Mouse (Mus musculus): ENCODE data around the gene Sh3rf1. TPM values are rescaled to one million over a fixed set of nuclear protein-coding genes. Genes with fewer than 3 reads are reported as not detected.
A peak's percentile ranks its signal among the peaks of the same experiment; 100 is the strongest.

The Sh3rf1 gene
- polyA plus RNA-seq, 1 experiment from 2014 or later, result 13.0 TPM

GRCm38 (mm10) chr8:61242896-61243295 lies 19.2 kb downstream of the Sh3rf1 start:
- no peak overlapping the region for H3K9ac ChIP-seq
- ATAC-seq (ENCODE audit: insufficient number of reproducible peaks, low FRiP score, low TSS enrichment, low read depth), result no peak
- H3K4me2 ChIP-seq (replicated peaks), result no peak overlapping the region
- WGBS, result 93% methylated on average over 19 of the region's 19 CpGs
- H3K27ac ChIP-seq (replicated peaks), result no peak overlapping the region
- no peaks in the 10 kb centered on the region for H3K27me3 ChIP-seq
- no peaks in the 10 kb centered on the region for H3K9me3 ChIP-seq (replicated peaks)
- no peak overlapping the region for H3K4me3 ChIP-seq (replicated peaks)
- H3K4me1 ChIP-seq, result no peaks in the 10 kb centered on the region
- H3K36me3 ChIP-seq, result peaks cover 8% of the 10 kb centered on the region; the same call in 1 of the 2 replicates

GRCm38 (mm10) chr8:61243491-61243890 lies 19.8 kb downstream of the Sh3rf1 start:
- WGBS, result 91% methylated on average over 5 of the region's 5 CpGs
- Histone ChIP-seq H3K27ac (replicated peaks) (no peak overlapping the region), H3K9ac (no peak overlapping the region), H3K4me1 (no peaks in the 10 kb centered on the region), H3K36me3 (peaks cover 8% of the 10 kb centered on the region; the same call in 1 of the 2 replicates), H3K9me3 (replicated peaks) (0 out of 2 replicates have a peak, but pooled peaks cover under 1% of the 10 kb centered on the region), H3K4me2 (replicated peaks) (no peak overlapping the region), H3K27me3 (no peaks in the 10 kb centered on the region), H3K4me3 (replicated peaks) (no peak overlapping the region)
- ATAC-seq (ENCODE audit: insufficient number of reproducible peaks, low FRiP score, low TSS enrichment, low read depth), result no peak

DNA sequence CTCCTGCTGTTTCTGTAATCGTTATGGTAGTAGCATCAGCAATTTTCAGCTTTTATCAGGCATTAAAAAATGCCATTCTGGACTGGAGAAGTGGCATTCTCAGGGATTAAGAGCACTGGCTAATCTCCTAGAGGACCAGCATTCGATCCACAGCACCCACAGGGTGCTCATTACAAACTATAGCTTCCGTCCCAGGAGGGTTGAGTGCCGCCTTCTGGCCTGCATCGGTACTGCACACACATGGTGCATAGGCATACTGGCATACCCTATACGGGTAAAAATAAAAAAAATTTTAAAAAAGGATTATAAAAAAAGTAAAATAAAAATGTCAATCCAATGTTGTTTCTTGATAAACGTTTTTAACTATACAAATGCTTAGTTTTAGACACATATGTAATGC lies 20.5 kb downstream of the Sh3rf1 start:
- H3K27ac ChIP-seq (replicated peaks), result no peak overlapping the region
- no peak overlapping the region for H3K4me3 ChIP-seq (replicated peaks)
- H3K36me3 ChIP-seq, result peaks cover 8% of the 10 kb centered on the region; the same call in 1 of the 2 replicates
- ATAC-seq (ENCODE audit: insufficient number of reproducible peaks, low FRiP score, low TSS enrichment, low read depth), result no peak
- WGBS, result 93% methylated on average over 7 of the region's 7 CpGs
- 0 out of 2 replicates have a peak, but pooled peaks cover 3% of the 10 kb centered on the region for H3K9me3 ChIP-seq (replicated peaks)
- H3K4me1 ChIP-seq, result no peaks in the 10 kb centered on the region
- no peaks in the 10 kb centered on the region for H3K27me3 ChIP-seq
- H3K9ac ChIP-seq, result no peak overlapping the region
- no peak overlapping the region for H3K4me2 ChIP-seq (replicated peaks)

- no peak overlapping the region for H3K4me2 ChIP-seq (replicated peaks)
- H3K36me3 ChIP-seq, result peaks cover 7% of the 10 kb centered on the region; the same call in 1 of the 2 replicates
- peak; percentile 47 for ATAC-seq (ENCODE audit: insufficient number of reproducible peaks, low FRiP score, low TSS enrichment, low read depth)
- no peaks in the 10 kb centered on the region for H3K27me3 ChIP-seq
- H3K9me3 ChIP-seq (replicated peaks), result 0 out of 2 replicates have a peak, but pooled peaks cover 3% of the 10 kb centered on the region
- no peak overlapping the region for H3K9ac ChIP-seq
- H3K4me3 ChIP-seq (replicated peaks), result no peak overlapping the region
- 59% methylated on average over 13 of the region's 13 CpGs for WGBS
- no peak overlapping the region for H3K27ac ChIP-seq (replicated peaks)
- H3K4me1 ChIP-seq, result no peaks in the 10 kb centered on the region
Observed at GRCm38 (mm10) chr8:61247270-61248025, 23.8 kb downstream of the Sh3rf1 start.

DNA sequence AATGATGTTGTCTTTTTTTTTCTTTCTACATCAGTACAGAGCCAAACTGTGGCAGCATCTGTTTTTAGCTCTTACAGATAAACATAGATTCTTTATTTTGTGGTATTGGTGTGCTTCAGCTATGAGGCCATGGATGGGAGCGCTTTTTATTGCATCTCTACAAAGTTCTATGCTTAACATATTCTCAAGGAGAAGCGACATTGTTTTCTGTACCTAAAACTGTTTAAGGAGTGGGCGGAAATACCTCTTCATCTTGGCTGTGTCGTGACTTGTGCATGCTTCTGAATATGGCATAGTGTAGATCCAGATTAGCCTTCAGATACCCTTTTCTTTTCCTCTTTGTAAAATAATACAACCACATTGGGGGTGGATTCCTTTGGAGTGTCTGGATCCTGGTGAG lies 25.8 kb downstream of the Sh3rf1 start:
- H3K4me1 ChIP-seq, result no peaks in the 10 kb centered on the region
- H3K9me3 ChIP-seq (replicated peaks), result 0 out of 2 replicates have a peak, but pooled peaks cover 3% of the 10 kb centered on the region
- ATAC-seq (ENCODE audit: insufficient number of reproducible peaks, low FRiP score, low TSS enrichment, low read depth), result no peak

DNA sequence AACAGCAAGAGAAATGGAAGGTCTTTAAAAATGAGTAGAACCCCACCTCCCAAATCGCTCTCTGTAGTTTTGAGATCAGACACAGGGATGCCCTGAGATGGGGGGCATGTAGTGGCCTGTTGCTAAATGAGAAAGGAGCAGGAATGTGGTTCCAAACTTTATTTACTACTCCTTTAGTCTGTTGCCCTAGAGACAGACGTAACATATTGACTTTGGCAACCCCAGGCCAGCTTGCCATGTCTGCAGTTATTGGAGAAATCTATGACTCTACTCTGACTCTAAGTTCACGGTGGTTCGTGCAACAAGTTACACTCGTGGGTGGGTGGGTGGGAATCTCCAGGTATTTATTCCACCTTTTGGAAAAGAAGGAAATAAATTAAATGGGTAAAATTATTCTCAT lies 30.5 kb downstream of the Sh3rf1 start:
- Histone ChIP-seq H3K36me3 (peaks cover 5% of the 10 kb centered on the region; the same call in 1 of the 2 replicates), H3K27ac (replicated peaks) (no peak overlapping the region), H3K4me3 (replicated peaks) (no peak overlapping the region), H3K9me3 (replicated peaks) (no peaks in the 10 kb centered on the region), H3K9ac (no peak overlapping the region), H3K27me3 (no peaks in the 10 kb centered on the region), H3K4me1 (peaks cover 20% of the 10 kb centered on the region; the same call in 1 of the 2 replicates), H3K4me2 (replicated peaks) (no peak overlapping the region)
- no peak for ATAC-seq (ENCODE audit: insufficient number of reproducible peaks, low FRiP score, low TSS enrichment, low read depth)
- WGBS, result 43% methylated on average over 5 of the region's 5 CpGs

More for the DNA sequence above, 25.8 kb downstream of the Sh3rf1 start:
- Histone ChIP-seq H3K4me2 (replicated peaks) (no peak overlapping the region), H3K27me3 (no peaks in the 10 kb centered on the region), H3K9ac (no peak overlapping the region), H3K4me3 (replicated peaks) (no peak overlapping the region), H3K27ac (replicated peaks) (no peak overlapping the region), H3K36me3 (peaks cover 5% of the 10 kb centered on the region; the same call in 1 of the 2 replicates)
- WGBS, result 75% methylated on average over 4 of the region's 4 CpGs

GRCm38 (mm10) chr8:61258828-61259227 lies 35.2 kb downstream of the Sh3rf1 start:
- no peak overlapping the region for H3K4me3 ChIP-seq (replicated peaks)
- H3K27ac ChIP-seq (replicated peaks), result no peak overlapping the region
- H3K4me2 ChIP-seq (replicated peaks), result no peak overlapping the region
- no peak for ATAC-seq (ENCODE audit: insufficient number of reproducible peaks, low FRiP score, low TSS enrichment, low read depth)
- H3K36me3 ChIP-seq, result no peaks in the 10 kb centered on the region
- H3K9ac ChIP-seq, result no peak overlapping the region
- H3K9me3 ChIP-seq (replicated peaks), result no peaks in the 10 kb centered on the region
- 81% methylated on average over 9 of the region's 9 CpGs for WGBS
- peaks cover 29% of the 10 kb centered on the region; the same call in 1 of the 2 replicates for H3K4me1 ChIP-seq
- no peaks in the 10 kb centered on the region for H3K27me3 ChIP-seq

- 68% methylated on average over 7 of the region's 7 CpGs for WGBS
- H3K4me2 ChIP-seq (replicated peaks), result no peak overlapping the region
- ATAC-seq (ENCODE audit: insufficient number of reproducible peaks, low FRiP score, low TSS enrichment, low read depth), result no peak
- H3K36me3 ChIP-seq, result no peaks in the 10 kb centered on the region
- no peaks in the 10 kb centered on the region for H3K27me3 ChIP-seq
- peaks cover 31% of the 10 kb centered on the region; the same call in 1 of the 2 replicates for H3K4me1 ChIP-seq
- no peaks in the 10 kb centered on the region for H3K9me3 ChIP-seq (replicated peaks)
- H3K4me3 ChIP-seq (replicated peaks), result no peak overlapping the region
- no peak overlapping the region for H3K27ac ChIP-seq (replicated peaks)
- no peak overlapping the region for H3K9ac ChIP-seq
Observed at GRCm38 (mm10) chr8:61259526-61259925, 35.9 kb downstream of the Sh3rf1 start.

- H3K27me3 ChIP-seq, result no peaks in the 10 kb centered on the region
- no peak overlapping the region for H3K4me2 ChIP-seq (replicated peaks)
- H3K9me3 ChIP-seq (replicated peaks), result no peaks in the 10 kb centered on the region
- H3K4me3 ChIP-seq (replicated peaks), result no peak overlapping the region
- ATAC-seq (ENCODE audit: insufficient number of reproducible peaks, low FRiP score, low TSS enrichment, low read depth), result no peak
- peaks cover 31% of the 10 kb centered on the region for H3K4me1 ChIP-seq
- H3K27ac ChIP-seq (replicated peaks), result no peak overlapping the region
- H3K36me3 ChIP-seq, result no peaks in the 10 kb centered on the region
- 72% methylated on average over 7 of the region's 7 CpGs for WGBS
- no peak overlapping the region for H3K9ac ChIP-seq
Observed at GRCm38 (mm10) chr8:61260530-61260929, 36.9 kb downstream of the Sh3rf1 start.

DNA sequence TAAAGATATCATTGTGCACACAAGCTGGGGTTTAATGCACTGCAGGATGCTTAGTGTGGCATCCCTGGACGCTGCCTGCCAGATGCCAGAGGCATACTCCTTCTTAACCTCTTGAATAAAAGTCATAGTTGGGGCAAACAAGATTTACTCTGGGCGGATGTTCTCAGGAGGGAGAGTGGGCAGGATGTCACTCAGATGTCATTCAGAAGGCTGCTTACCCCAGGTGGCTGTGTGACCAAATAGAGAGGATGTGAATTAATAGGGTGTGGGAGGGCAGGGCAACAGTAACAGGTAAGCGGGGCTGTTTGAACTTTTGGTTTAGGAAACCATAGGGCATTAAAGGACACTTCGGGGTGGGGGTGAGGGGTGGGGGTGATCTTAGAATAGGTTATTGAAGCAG lies 37.7 kb downstream of the Sh3rf1 start:
- Histone ChIP-seq H3K4me2 (replicated peaks) (no peak overlapping the region), H3K9me3 (replicated peaks) (no peaks in the 10 kb centered on the region), H3K4me3 (replicated peaks) (no peak overlapping the region), H3K4me1 (peaks cover 28% of the 10 kb centered on the region), H3K9ac (no peak overlapping the region), H3K27me3 (no peaks in the 10 kb centered on the region), H3K36me3 (no peaks in the 10 kb centered on the region), H3K27ac (replicated peaks) (no peak overlapping the region)
- WGBS, result 57% methylated on average over 4 of the region's 4 CpGs
- ATAC-seq (ENCODE audit: insufficient number of reproducible peaks, low FRiP score, low TSS enrichment, low read depth), result no peak

DNA sequence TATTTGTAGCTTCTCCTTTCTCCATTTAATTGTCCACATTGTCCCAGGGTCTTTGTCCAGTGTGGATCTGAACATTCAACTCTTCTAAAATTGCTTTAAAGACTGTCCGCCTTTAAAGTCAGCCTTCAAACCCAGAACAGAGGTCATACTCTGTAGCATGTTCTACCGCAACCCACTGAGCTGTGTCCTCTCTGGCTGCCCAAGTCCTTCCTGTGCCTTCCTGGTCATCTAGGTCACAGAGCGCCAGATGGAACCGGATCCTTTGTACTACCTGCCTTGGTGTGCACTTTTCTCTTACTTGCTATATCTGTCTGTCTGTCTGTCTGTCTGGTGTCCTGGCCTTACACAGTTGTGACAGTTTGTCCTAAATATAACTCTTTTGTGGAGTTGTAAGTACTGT lies 40.0 kb downstream of the Sh3rf1 start:
- Histone ChIP-seq H3K4me3 (replicated peaks) (no peak overlapping the region), H3K27ac (replicated peaks) (no peak overlapping the region), H3K4me1 (peaks cover 32% of the 10 kb centered on the region), H3K9ac (no peak overlapping the region), H3K36me3 (no peaks in the 10 kb centered on the region), H3K27me3 (no peaks in the 10 kb centered on the region), H3K4me2 (replicated peaks) (no peak overlapping the region), H3K9me3 (replicated peaks) (no peaks in the 10 kb centered on the region)
- no peak for ATAC-seq (ENCODE audit: insufficient number of reproducible peaks, low FRiP score, low TSS enrichment, low read depth)
- WGBS, result 94% methylated on average over 4 of the region's 4 CpGs

GRCm38 (mm10) chr8:61264881-61265280 lies 41.2 kb downstream of the Sh3rf1 start:
- Histone ChIP-seq H3K9me3 (replicated peaks) (no peaks in the 10 kb centered on the region), H3K4me3 (replicated peaks) (no peak overlapping the region), H3K36me3 (no peaks in the 10 kb centered on the region), H3K27ac (replicated peaks) (peak overlapping the region; percentile 70), H3K27me3 (no peaks in the 10 kb centered on the region), H3K9ac (no peak overlapping the region), H3K4me1 (peaks cover 31% of the 10 kb centered on the region), H3K4me2 (replicated peaks) (no peak overlapping the region)
- WGBS, result 63% methylated on average over 7 of the region's 7 CpGs
- no peak for ATAC-seq (ENCODE audit: insufficient number of reproducible peaks, low FRiP score, low TSS enrichment, low read depth)
